Mouse (Mus musculus) hindbrain, embryonic 12.5 days (tissue): ENCODE data around the gene Tm9sf2. TPM values are rescaled to one million over a fixed set of nuclear protein-coding genes. Genes with fewer than 3 reads are reported as not detected.

Source experiments
- ATAC-seq: fragments of 200-750 bp; cut with Nextera tagmentation; 2 replicates; pipeline ENCODE4 v1.8.0; 2017; ENCODE audit warnings: moderate TSS enrichment; ENCODE audit not compliant: low FRiP score
- H3K27ac ChIP-seq: fragments of 300-500 bp; sonication (generic); 2 replicates; pipeline ENCODE4 v1.5.1; 2016; ENCODE audit warnings: mild to moderate bottlenecking
- H3K27me3 ChIP-seq: fragments of 300-500 bp; sonication (generic); 2 replicates; pipeline ENCODE4 v1.6.1; 2016; ENCODE audit warnings: mild to moderate bottlenecking
- H3K36me3 ChIP-seq: fragments of 300-500 bp; sonication (generic); 2 replicates; pipeline ENCODE4 v1.6.1; 2016; ENCODE audit warnings: mild to moderate bottlenecking
- H3K4me1 ChIP-seq: fragments of 300-500 bp; sonication (generic); 2 replicates; pipeline ENCODE4 v1.6.1; 2016
- H3K4me2 ChIP-seq: fragments of 300-500 bp; sonication (generic); replicated peaks from 2 replicates; pipeline ENCODE4 v1.6.1; 2016; ENCODE audit warnings: mild to moderate bottlenecking
- H3K4me3 ChIP-seq: fragments of 300-500 bp; sonication (generic); 2 replicates; pipeline ENCODE4 v1.5.1; 2016; ENCODE audit warnings: mild to moderate bottlenecking
- H3K9ac ChIP-seq: fragments of 300-500 bp; sonication (generic); 2 replicates; pipeline ENCODE4 v1.6.1; 2016; ENCODE audit warnings: mild to moderate bottlenecking, moderate library complexity
- H3K9me3 ChIP-seq: fragments of 300-500 bp; sonication (generic); replicated peaks from 2 replicates; pipeline ENCODE4 v1.6.1; 2016; ENCODE audit warnings: mild to moderate bottlenecking
- WGBS: fragments of 180-500 bp; shearing (Covaris S2); methylation state at CpG from one replicate; pipeline ENCODE4 v1.1.7; 2016; 5-methylcytosine and 5-hydroxymethylcytosine counted together
- polyA plus RNA-seq: library from polyadenylated mRNA; unstranded; fragments of >200 nt; fragmentation: Nextera tagmentation; extraction: Ambion mirVana; gene quantifications from 2 replicates; pipeline ENCODE4 v1.2.1, GENCODE M21; 2016

The Tm9sf2 gene
- polyA plus RNA-seq, 1 experiment from 2014 or later: 134 TPM

GRCm38 (mm10) chr14:122183974-122184373 lies 77.1 kb downstream of the Tm9sf2 start:
- no peaks in the 10 kb centered on the region for H3K9me3 ChIP-seq
- H3K9ac ChIP-seq: no peak overlapping the region
- H3K4me1 ChIP-seq: peaks cover 7% of the 10 kb centered on the region; the same call in 1 of the 2 replicates
- H3K4me3 ChIP-seq: no peak overlapping the region
- no peak for ATAC-seq
- 86% methylated on average over 11 of the region's 11 CpGs for WGBS
- no peaks in the 10 kb centered on the region for H3K36me3 ChIP-seq
- H3K4me2 ChIP-seq: no peak overlapping the region
- H3K27ac ChIP-seq: no peak overlapping the region
- no peaks in the 10 kb centered on the region for H3K27me3 ChIP-seq

- no peaks in the 10 kb centered on the region for H3K36me3 ChIP-seq
- no peak overlapping the region for H3K4me2 ChIP-seq
- H3K9ac ChIP-seq: no peak overlapping the region
- H3K9me3 ChIP-seq: no peaks in the 10 kb centered on the region
- no peak overlapping the region for H3K27ac ChIP-seq
- H3K4me3 ChIP-seq: no peak overlapping the region
- no peaks in the 10 kb centered on the region for H3K27me3 ChIP-seq
- H3K4me1 ChIP-seq: no peaks in the 10 kb centered on the region
- no peak for ATAC-seq
- 85% methylated on average over 5 of the region's 5 CpGs for WGBS
Observed at GRCm38 (mm10) chr14:122188250-122188649, 81.4 kb downstream of the Tm9sf2 start.

DNA sequence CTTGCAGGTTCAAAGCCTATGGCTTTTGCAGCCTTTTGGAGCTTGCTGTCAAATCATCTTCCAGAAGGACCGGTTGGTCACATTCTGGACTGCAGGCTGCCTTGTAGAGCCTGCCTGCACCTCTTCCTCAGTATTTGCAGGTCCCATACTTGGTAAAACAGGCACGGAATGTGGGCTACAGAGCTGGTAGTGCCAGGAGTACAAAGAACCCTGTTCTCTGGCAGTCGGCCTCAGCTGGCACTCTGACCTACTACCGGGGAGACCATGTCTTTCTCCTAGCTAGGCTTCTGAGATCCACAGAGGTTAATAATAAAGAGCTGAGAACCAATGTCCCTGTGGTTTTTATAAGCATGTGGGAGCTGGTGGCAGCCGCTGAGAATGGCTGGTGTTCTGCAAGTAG lies 83.1 kb downstream of the Tm9sf2 start:
- Histone ChIP-seq H3K4me1 (no peaks in the 10 kb centered on the region), H3K27me3 (no peaks in the 10 kb centered on the region), H3K4me2 (no peak overlapping the region), H3K36me3 (no peaks in the 10 kb centered on the region), H3K9ac (no peak overlapping the region), H3K4me3 (no peak overlapping the region), H3K27ac (no peak overlapping the region), H3K9me3 (no peaks in the 10 kb centered on the region)
- WGBS: 78% methylated on average over 5 of the region's 5 CpGs
- no peak for ATAC-seq

- 34% methylated on average over 2 of the region's 2 CpGs for WGBS
- no peak for ATAC-seq
- no peaks in the 10 kb centered on the region for H3K9me3 ChIP-seq
- no peak overlapping the region for H3K4me2 ChIP-seq
- H3K36me3 ChIP-seq: no peaks in the 10 kb centered on the region
- no peak overlapping the region for H3K4me3 ChIP-seq
- H3K27me3 ChIP-seq: no peaks in the 10 kb centered on the region
- no peak overlapping the region for H3K9ac ChIP-seq
- no peaks in the 10 kb centered on the region for H3K4me1 ChIP-seq
- no peak overlapping the region for H3K27ac ChIP-seq
Observed at GRCm38 (mm10) chr14:122190527-122190926, 83.7 kb downstream of the Tm9sf2 start.

DNA sequence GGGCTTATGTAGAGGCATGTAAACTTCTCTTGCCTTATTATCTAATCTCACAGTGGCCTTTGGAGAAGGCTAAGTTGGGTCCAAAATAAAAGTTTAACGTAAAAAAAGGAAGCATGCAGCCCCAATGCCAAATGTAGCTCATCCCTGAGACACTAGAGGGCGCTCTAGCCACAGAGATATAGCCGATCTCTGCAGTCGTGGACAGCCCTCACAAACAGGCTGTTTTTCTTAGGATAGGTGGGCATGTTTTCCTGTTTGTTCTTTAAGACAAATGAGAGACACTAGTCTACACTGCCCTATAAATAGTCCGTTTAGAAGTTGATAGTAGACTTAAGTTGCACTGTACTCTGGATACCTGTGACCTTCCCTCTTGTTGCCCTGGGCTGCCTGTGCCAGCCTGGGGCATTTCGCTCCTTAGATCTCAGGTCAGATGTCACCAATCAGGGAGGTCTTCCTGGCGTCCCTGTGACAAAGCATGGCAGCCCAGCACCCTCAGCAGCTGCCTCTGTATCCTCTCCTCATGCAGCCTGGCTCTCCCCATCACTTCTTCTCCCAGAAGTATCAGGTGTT lies 84.2 kb downstream of the Tm9sf2 start:
- Histone ChIP-seq H3K36me3 (no peaks in the 10 kb centered on the region), H3K4me2 (no peak overlapping the region), H3K4me3 (no peak overlapping the region), H3K9ac (no peak overlapping the region), H3K27me3 (no peaks in the 10 kb centered on the region), H3K9me3 (no peaks in the 10 kb centered on the region), H3K27ac (no peak overlapping the region), H3K4me1 (no peaks in the 10 kb centered on the region)
- WGBS: 16% methylated on average over 7 of the region's 7 CpGs
- peak; percentile 76 for ATAC-seq

GRCm38 (mm10) chr14:122194630-122195029 lies 87.8 kb downstream of the Tm9sf2 start:
- Histone ChIP-seq H3K9ac (no peak overlapping the region), H3K9me3 (no peaks in the 10 kb centered on the region), H3K27ac (no peak overlapping the region), H3K4me2 (no peak overlapping the region), H3K4me3 (no peak overlapping the region), H3K4me1 (no peaks in the 10 kb centered on the region), H3K36me3 (no peaks in the 10 kb centered on the region), H3K27me3 (no peaks in the 10 kb centered on the region)
- WGBS: 95% methylated on average over 8 of the region's 8 CpGs
- no peak for ATAC-seq

DNA sequence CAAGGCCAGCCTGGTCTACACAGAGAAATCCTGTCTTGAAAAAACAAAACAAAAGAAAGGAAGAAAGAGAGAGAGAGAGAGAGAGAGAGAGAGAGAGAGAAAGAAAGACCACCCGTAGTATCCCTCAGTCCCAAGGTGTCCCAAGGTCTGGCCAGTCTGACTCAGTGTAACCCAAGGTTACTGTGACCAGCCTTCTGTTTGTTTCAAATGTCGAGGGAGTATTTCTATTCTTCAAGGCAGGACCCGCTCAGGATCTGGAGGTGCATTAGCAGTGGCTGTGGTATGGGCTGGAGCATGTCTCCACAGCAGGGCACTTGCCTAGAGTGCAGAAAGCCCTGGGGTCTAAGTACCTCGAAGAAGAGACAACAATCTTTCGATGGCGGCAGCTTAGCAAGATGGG lies 90.0 kb downstream of the Tm9sf2 start:
- H3K4me1 ChIP-seq: no peaks in the 10 kb centered on the region
- 81% methylated on average over 6 of the region's 6 CpGs for WGBS

GRCm38 (mm10) chr14:122200247-122200885 lies 93.5 kb downstream of the Tm9sf2 start:
- Histone ChIP-seq H3K9ac (no peak overlapping the region), H3K36me3 (no peaks in the 10 kb centered on the region), H3K9me3 (no peaks in the 10 kb centered on the region), H3K4me3 (no peak overlapping the region), H3K4me1 (no peaks in the 10 kb centered on the region), H3K27me3 (no peaks in the 10 kb centered on the region), H3K27ac (no peak overlapping the region), H3K4me2 (no peak overlapping the region; the same call in 1 of the 2 replicates)
- no peak for ATAC-seq
- WGBS: 66% methylated on average over 14 of the region's 14 CpGs

More for the DNA sequence above, 90.0 kb downstream of the Tm9sf2 start:
- no peak overlapping the region for H3K4me2 ChIP-seq
- H3K4me3 ChIP-seq: no peak overlapping the region
- no peak overlapping the region for H3K9ac ChIP-seq
- H3K27ac ChIP-seq: no peak overlapping the region
- no peaks in the 10 kb centered on the region for H3K27me3 ChIP-seq
- H3K9me3 ChIP-seq: no peaks in the 10 kb centered on the region
- H3K36me3 ChIP-seq: no peaks in the 10 kb centered on the region
- ATAC-seq: no peak

DNA sequence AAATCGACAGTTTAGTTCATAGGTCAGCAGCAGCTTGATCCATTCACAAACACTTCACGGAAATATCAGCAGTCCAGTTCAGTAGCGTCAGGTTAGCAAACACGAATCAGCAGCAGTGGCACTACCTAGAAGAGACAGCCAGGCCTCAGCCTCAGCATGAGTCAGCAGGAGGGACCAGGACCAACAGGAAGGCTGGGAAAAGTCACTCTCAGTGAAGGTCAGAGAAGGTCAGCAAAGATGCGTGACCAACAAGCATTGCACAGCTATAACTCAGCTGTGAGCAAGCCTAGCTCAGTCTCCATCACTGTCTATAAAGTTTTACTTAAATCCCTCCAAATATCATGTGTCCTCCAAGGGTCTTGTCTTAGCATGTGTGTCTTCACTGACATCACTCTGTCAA lies 102.3 kb downstream of the Tm9sf2 start:
- WGBS: 85% methylated on average over 5 of the region's 5 CpGs
- no peak for ATAC-seq
- H3K27me3 ChIP-seq: no peaks in the 10 kb centered on the region

More for the DNA sequence above, 102.3 kb downstream of the Tm9sf2 start:
- no peak overlapping the region for H3K4me2 ChIP-seq
- H3K4me1 ChIP-seq: no peaks in the 10 kb centered on the region
- H3K27ac ChIP-seq: no peak overlapping the region
- no peaks in the 10 kb centered on the region for H3K9me3 ChIP-seq
- no peaks in the 10 kb centered on the region for H3K36me3 ChIP-seq
- H3K9ac ChIP-seq: no peak overlapping the region
- H3K4me3 ChIP-seq: no peak overlapping the region

Other genes with a start within 250 kb of the Tm9sf2 start
- 60.0 and 60.3 TPM in 2 replicates for gene Ubac2, start 228.4 kb upstream of the Tm9sf2 start, polyA plus RNA-seq
- gene Gpr18, start 191.3 kb upstream of the Tm9sf2 start, polyA plus RNA-seq: 0.21 TPM in 1 of 2 replicates, not detected in the other
- 2.0 and 2.1 TPM in 2 replicates for gene Gpr183, start 141.8 kb upstream of the Tm9sf2 start, polyA plus RNA-seq
- gene Timm8a2, start 72.4 kb upstream of the Tm9sf2 start, polyA plus RNA-seq: not detected in 2 replicates
- gene Clybl, start 74.7 kb downstream of the Tm9sf2 start, polyA plus RNA-seq: 16.5 and 20.3 TPM in 2 replicates